ENCODE assay signal across 12 mouse cellular contexts in the genomic region with DNA sequence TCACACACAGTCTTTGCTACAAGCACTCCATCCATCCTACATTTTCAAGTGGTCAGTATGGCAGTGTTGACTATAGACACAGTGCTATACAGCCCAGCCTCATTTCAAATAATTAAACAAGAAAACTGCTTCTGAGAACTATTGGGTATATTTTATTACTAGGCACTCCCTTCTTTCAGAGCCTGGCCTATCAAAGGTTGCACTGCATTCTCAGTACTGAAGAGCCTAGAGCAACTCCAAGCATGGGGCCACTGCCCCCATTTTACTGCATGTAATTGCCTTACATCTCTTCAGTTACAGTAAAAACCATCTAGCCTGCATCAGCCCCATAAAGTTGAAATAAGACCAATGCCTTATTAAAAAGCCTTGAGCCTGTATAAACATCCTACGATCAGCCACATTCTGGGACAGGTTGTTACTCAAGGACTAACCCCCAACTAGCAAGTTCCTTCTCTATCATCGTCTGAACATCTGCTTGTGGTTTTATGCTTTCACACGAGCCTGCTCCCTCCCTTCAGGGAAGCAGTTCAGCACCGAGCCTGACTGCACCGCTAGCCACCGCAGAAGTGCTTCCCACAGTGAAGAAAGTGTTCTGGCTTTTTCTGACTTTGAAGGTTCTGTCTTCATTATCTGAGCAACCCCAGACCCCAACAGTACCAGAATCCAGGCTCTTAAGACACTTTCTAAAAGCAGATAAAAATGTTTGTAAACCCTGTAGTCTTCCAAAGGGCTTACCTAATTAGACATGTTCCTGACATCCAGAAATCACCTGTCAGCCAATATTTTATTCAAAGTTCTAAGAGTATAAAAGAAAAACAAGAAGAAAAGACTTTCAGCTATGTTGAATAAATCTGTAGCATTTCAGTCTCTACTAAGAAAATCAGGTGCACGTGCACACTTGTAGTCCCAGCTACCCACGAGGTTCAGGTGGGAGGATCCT. TPM values are rescaled to one million over a fixed set of nuclear protein-coding genes. Genes with fewer than 3 reads are reported as not detected.
DNase-seq lines count a peak whose midpoint lies in the region; ATAC-seq lines count a peak whose summit lies in the region.
"Had no signal": no experiment of that assay in that cellular context is flagged by ENCODE, and none has a peak within 500 bp of the region (broad histone marks: within the 10 kb centered on the region; RNA-seq: fewer than 3 reads in every experiment).

No protein-coding gene starts in this region.

- H3K27ac ChIP-seq in liver, embryonic 16.5 days (ENCODE audit: low read length): 0 out of 2 replicates have a peak overlapping the region, but pooled peaks have one; percentile 30
- H3K27ac ChIP-seq: heart, embryonic 15.5 days; limb, embryonic 12.5 days had no signal

- H3K4me3 ChIP-seq in liver, embryonic 16.5 days (ENCODE audit: low read depth, low read length): no peak overlapping the region
- H3K4me3 ChIP-seq: heart, embryonic 15.5 days; limb, embryonic 12.5 days had no signal

- no peaks in the 10 kb centered on the region for H3K27me3 ChIP-seq in liver, embryonic 16.5 days (ENCODE audit: control insufficient read depth, insufficient read depth, low read depth, low read length)
- H3K27me3 ChIP-seq: heart, embryonic 15.5 days; limb, embryonic 12.5 days had no signal

- H3K9ac ChIP-seq in liver, embryonic 16.5 days (ENCODE audit: low read depth, low read length): no peak overlapping the region
- H3K9ac ChIP-seq: heart, embryonic 15.5 days; limb, embryonic 12.5 days had no signal

- DNase-seq in MEL-GATA-1-ER (ENCODE audit: extremely low read depth, low read depth) (peak; percentile 100), MN1 (ENCODE audit: low spot score) (no peak)
- DNase-seq in thymus, postnatal 14 days: peak; percentile 66
- DNase-seq in adrenal gland, adult 8-10 months: no peak
- no peak for DNase-seq in layer of hippocampus, postnatal 14 days (ENCODE audit: low spot score in 2 of 2)
- DNase-seq: cerebellum, postnatal 36 days; gastrocnemius, postnatal 25 days; kidney, postnatal 25 days had no signal

- peaks cover 8% of the 10 kb centered on the region for H3K4me1 ChIP-seq in liver, embryonic 16.5 days (ENCODE audit: control insufficient read depth, low read depth, low read length)
- H3K4me1 ChIP-seq: heart, embryonic 15.5 days; limb, embryonic 12.5 days had no signal

- 21% methylated on average over 8 of the region's 8 CpGs for WGBS in liver, embryonic 16.5 days (ENCODE audit: insufficient replicate concordance)

- ATAC-seq in granulocyte monocyte progenitor cell, adult 5-6 weeks (replicated peaks; ENCODE audit: poor library complexity, severe bottlenecking): peak; percentile 98
- ATAC-seq in liver, embryonic 16.5 days (ENCODE audit: low read depth): peak; percentile 86

- H3K9me3 ChIP-seq in liver, embryonic 16.5 days (replicated peaks; ENCODE audit: control insufficient read depth, low read length): no peaks in the 10 kb centered on the region
- H3K9me3 ChIP-seq: heart, embryonic 15.5 days; limb, embryonic 12.5 days had no signal

- H3K36me3 ChIP-seq in liver, embryonic 16.5 days (ENCODE audit: control insufficient read depth, insufficient read depth): peaks cover 69% of the 10 kb centered on the region

- 0 out of 2 replicates have a peak overlapping the region, but pooled peaks have one; percentile 17 for H3K4me2 ChIP-seq in liver, embryonic 16.5 days (ENCODE audit: low read depth, low read length)
- H3K4me2 ChIP-seq: heart, embryonic 15.5 days; limb, embryonic 12.5 days had no signal

RNA-seq across cellular contexts. Expression of a gene that starts 9.5 kb away (rescaled TPM):
- total RNA-seq in granulocyte monocyte progenitor cell, adult 5-6 weeks (2014; fragmentation: Nextera tagmentation): 72.5 and 80.3 TPM in 2 replicates
- 40.9 and 43.1 TPM in 2 replicates for total RNA-seq in granulocyte monocyte progenitor cell, adult 5-6 weeks (2017)
- 8.5 and 8.8 TPM in 2 replicates for polyA plus RNA-seq in liver, embryonic 16.5 days (2015; fragmentation: Nextera tagmentation; extraction: Ambion mirVana)
- total RNA-seq in adrenal gland, adult 8-10 months (2022): 10 to 100 TPM; 38.7 to 52.2 (median 44.5) TPM
- 10 to 100 TPM; 33.1 to 37.2 TPM for total RNA-seq in layer of hippocampus, postnatal 14 days (2021)

RNA-seq across cellular contexts. Expression of a gene that starts 43.5 kb away (rescaled TPM):
- 7.8 and 22.1 TPM in 2 replicates for total RNA-seq in granulocyte monocyte progenitor cell, adult 5-6 weeks (2014; fragmentation: Nextera tagmentation)
- total RNA-seq in granulocyte monocyte progenitor cell, adult 5-6 weeks (2017): 13.5 and 16.9 TPM in 2 replicates
- polyA plus RNA-seq in liver, embryonic 16.5 days (2015; fragmentation: Nextera tagmentation; extraction: Ambion mirVana): 2.6 and 2.7 TPM in 2 replicates
- 10 to 100 TPM; 10.1 to 14.3 (median 12.9) TPM for total RNA-seq in adrenal gland, adult 8-10 months (2022)
- 10 to 100 TPM; 23.2 to 24.5 TPM for total RNA-seq in layer of hippocampus, postnatal 14 days (2021)

RNA-seq across cellular contexts. Expression of a gene that starts 44.9 kb away (rescaled TPM):
- 30.7 and 40.0 TPM in 2 replicates for total RNA-seq in granulocyte monocyte progenitor cell, adult 5-6 weeks (2014; fragmentation: Nextera tagmentation)
- total RNA-seq in granulocyte monocyte progenitor cell, adult 5-6 weeks (2017): 44.4 and 45.5 TPM in 2 replicates
- 49.9 and 51.8 TPM in 2 replicates for polyA plus RNA-seq in liver, embryonic 16.5 days (2015; fragmentation: Nextera tagmentation; extraction: Ambion mirVana)
- 100 to 1,000 TPM in 3 of 4 experiments, 10 to 100 TPM in 1; 97.1 to 142 (median 126) TPM for total RNA-seq in adrenal gland, adult 8-10 months (2022)
- 100 to 1,000 TPM in 1 of 2 experiments, 10 to 100 TPM in 1; 96.8 to 107 TPM for total RNA-seq in layer of hippocampus, postnatal 14 days (2021)

Comparison
In these comparisons a context has a peak if more than half of its experiments do, and no peak if none do; other contexts are left out.
1. DNase-seq: peak in MEL-GATA-1-ER (single experiment) and thymus, postnatal 14 days (single experiment); none in adrenal gland, adult 8-10 months (single experiment), MN1 (single experiment) and layer of hippocampus, postnatal 14 days (0 of 2).